Mouse (Mus musculus): ENCODE results near the gene Ghsr.

Ghsr gene

DNA sequence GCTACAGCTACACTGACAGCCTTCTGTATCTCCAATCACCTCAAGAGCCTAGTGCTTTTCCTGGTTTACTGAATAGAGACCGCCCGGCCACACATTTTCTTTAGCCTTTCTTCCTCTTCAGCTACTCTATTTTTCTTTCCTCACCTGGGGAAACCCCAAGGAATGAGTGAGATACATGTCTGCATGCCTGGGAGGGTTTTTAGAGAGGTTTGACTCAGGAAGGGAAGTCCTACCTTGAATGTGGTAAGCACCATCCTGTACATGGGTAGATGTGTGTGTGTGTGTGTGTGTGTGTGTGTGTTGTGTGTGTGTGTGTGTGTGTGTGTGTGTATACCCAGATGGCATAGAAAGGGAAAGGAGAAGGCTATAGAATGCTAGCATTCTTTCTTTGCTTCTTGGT is 40.1 kb downstream of the Ghsr start:
- DNase-seq (ENCODE audit: low spot score in 2 of 2): no peak

DNA sequence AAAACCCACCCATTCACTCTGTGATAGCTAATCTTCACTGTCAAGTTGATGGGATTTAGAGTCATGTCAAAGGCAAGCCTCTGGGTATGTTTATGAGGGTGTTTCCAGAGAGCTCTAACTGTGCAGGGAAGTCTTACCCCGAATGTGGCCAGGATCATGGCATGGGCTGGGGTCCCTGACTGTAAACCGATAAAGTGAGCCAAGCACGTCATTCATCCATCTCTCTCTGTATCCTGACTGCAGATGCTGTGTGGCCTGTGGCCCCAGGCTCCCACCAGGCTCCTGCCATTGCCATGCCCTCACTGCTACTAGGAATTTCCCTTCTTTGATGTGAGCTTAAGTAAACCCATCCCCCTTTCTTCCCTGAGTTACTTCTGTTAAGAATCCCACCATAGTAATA is 42.4 kb downstream of the Ghsr start:
- DNase-seq (ENCODE audit: low spot score in 2 of 2): no peak

- DNase-seq (ENCODE audit: low spot score in 2 of 2): no peak
Observed at GRCm38 (mm10) chr3:27416786-27417185, 45.6 kb downstream of the Ghsr start.

GRCm38 (mm10) chr3:27418602-27419001 is 47.5 kb downstream of the Ghsr start:
- no peak for DNase-seq (ENCODE audit: low spot score in 2 of 2)

DNA sequence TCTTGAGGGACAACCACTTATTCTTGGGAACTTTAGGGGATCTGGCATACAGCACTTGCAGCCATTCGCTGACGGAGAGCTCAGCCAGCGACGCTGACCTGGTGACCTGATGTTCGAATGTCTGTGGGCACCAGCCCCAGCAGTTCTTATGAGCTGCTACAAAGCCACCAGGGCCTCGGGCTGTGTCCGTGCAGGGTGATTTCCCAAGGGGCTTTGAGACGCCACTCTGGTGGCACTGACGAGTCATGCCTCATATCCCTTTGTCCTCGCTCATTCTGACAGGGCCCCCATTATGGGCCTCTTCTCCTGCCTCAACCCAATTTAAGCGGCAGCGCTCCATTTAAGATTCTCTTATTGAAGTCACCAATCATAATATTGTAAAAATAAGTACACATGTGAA is 50.8 kb downstream of the Ghsr start:
- no peak for DNase-seq (ENCODE audit: low spot score in 2 of 2)

DNA sequence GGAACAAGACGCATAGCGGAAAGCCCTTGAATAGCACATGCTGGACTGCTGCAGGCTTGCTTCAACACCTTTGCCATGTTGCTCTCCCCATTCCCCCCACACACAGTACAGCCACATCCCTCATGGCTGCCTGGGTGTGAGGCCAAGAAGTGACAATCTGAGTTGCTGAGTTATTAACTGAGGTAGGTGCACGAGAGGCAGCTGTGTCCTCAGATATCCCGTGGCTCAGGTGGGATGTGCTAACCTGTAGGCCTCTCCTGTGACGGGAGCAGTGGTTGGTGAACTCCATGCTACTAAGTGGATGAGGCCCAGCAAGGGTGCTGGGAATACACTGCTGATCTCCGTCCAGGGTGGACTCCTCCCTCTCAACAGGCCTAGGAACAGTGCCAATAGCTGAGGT is 51.4 kb downstream of the Ghsr start:
- DNase-seq (ENCODE audit: low spot score in 2 of 2): no peak

GRCm38 (mm10) chr3:27424049-27424667 is 53.0 kb downstream of the Ghsr start:
- DNase-seq (ENCODE audit: low spot score in 2 of 2): no peak

DNA sequence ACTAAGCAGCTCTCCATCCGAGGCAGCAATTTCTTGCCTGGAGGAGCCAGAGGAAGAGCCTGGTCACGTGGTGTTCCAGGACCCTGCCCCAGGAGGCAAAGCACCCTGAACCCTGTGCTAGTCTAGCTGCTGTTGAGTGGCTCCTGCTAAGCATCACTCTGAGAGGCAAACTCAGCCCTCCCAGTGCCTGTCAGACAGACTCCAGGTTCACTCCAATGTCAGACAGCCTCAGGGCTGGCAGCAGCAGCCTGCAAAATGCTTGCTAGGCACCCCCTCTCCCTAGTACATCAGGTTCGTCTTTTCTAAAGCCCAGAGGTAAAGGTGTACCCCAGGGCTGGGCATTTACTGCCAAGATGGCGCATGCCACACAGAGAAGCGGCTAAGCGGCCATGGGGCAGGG is 56.3 kb downstream of the Ghsr start:
- DNase-seq (ENCODE audit: low spot score in 2 of 2): no peak
